Mouse (Mus musculus): ENCODE measurements around the gene 9430015G10Rik. TPM values are rescaled to one million over a fixed set of nuclear protein-coding genes. Genes with fewer than 3 reads are reported as not detected.

The 9430015G10Rik gene
- polyA plus RNA-seq, 1 experiment from 2014 or later = 81.2 TPM

DNA sequence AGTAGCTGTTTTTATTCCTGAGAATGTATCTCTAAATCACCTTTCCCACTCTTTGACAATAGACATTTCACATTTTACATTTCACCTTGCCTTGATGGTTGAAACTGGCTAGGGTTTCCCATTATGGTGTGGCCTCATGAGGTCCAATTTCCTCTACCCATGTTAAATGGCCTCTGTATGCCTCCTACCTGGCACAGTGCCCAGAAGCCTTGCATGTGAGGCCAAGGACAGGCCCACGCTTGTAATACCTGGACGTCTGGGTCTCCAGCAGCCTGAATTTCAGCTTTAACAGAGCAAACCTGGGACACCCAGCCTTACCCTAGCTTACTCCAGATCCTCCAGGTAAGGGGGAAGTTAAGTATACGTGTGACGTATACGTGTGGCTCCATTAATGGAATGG lies 26.4 kb upstream of the 9430015G10Rik start:
- H3K36me3 ChIP-seq (replicated peaks) = no peaks in the 10 kb centered on the region
- H3K4me3 ChIP-seq = no peak overlapping the region
- 94% methylated on average over 5 of the region's 5 CpGs for WGBS
- DNase-seq (ENCODE audit: extremely low spot score, low spot score) = no peak
- peaks cover 7% of the 10 kb centered on the region for H3K4me1 ChIP-seq
- peaks cover 5% of the 10 kb centered on the region for H3K27me3 ChIP-seq (ENCODE audit: poor library complexity, severe bottlenecking)
- no peak overlapping the region for H3K27ac ChIP-seq
- no peaks in the 10 kb centered on the region for H3K9me3 ChIP-seq

DNA sequence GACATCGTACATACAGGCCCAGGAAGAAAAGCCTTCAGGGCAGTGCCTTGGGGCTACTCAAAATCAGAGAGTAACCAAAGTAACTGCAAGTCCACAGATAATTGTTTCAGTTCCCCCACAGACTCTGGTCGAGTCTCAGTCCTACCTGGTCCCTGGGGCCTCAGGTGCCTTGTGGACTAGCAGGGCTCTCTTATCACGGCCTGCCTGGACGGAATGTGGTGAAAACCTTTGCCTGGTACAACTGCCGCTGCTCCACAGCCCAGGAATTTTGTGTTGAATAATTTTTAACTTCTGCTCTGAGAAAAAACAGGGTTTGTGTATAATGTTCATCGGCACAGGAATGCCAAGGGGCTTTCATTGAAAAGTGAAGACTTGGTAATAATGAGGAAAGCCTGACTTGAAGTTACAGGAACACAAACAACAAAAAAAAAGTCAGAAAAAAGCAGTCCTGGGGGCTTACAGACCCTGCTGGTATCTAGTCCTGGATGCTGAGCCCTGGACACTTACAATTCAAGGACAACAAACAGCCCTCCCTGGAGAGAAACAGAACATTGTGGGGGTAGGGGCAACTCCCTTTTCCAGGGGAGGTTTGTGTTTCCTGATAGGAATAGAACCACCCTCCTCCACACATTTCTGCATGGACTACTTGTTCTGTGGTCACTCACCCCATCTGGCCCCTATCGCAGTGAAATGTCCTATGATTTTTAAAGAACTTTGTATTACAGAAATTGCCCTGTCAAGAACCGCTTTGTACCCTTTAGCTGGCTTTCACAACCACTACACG lies 25.5 kb upstream of the 9430015G10Rik start:
- Histone ChIP-seq H3K4me3 (no peak overlapping the region), H3K4me1 (0 out of 2 replicates have a peak, but pooled peaks cover 5% of the 10 kb centered on the region), H3K36me3 (replicated peaks) (no peaks in the 10 kb centered on the region), H3K27me3 (ENCODE audit: poor library complexity, severe bottlenecking) (no peaks in the 10 kb centered on the region), H3K27ac (no peak overlapping the region), H3K9me3 (no peaks in the 10 kb centered on the region)
- DNase-seq (ENCODE audit: extremely low spot score, low spot score) = no peak
- 86% methylated on average over 9 of the region's 9 CpGs for WGBS

DNA sequence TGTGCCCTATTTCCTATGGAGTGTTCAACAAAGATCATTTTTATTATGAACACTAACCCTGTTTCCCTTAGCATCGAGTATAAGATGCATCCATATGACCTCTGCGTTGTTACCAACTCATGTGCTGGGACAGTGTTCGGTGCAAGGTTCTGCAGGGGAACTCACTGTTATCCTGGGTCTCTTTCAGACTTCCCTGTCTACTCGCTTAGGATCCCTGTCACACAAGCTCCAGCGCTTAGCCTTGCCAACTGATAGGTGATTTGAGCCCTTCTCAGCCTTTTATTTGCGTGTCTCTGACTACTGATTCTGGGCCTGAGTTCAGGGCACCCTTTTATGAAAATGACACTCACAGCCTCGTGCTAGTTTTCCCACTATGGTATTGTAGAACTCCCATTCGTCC lies 24.5 kb upstream of the 9430015G10Rik start:
- no peaks in the 10 kb centered on the region for H3K9me3 ChIP-seq
- H3K4me3 ChIP-seq = no peak overlapping the region
- DNase-seq (ENCODE audit: extremely low spot score, low spot score) = no peak
- H3K4me1 ChIP-seq = 0 out of 2 replicates have a peak, but pooled peaks cover 5% of the 10 kb centered on the region
- no peaks in the 10 kb centered on the region for H3K27me3 ChIP-seq (ENCODE audit: poor library complexity, severe bottlenecking)
- 86% methylated on average over 8 of the region's 8 CpGs for WGBS
- H3K36me3 ChIP-seq (replicated peaks) = no peaks in the 10 kb centered on the region
- no peak overlapping the region for H3K27ac ChIP-seq

DNA sequence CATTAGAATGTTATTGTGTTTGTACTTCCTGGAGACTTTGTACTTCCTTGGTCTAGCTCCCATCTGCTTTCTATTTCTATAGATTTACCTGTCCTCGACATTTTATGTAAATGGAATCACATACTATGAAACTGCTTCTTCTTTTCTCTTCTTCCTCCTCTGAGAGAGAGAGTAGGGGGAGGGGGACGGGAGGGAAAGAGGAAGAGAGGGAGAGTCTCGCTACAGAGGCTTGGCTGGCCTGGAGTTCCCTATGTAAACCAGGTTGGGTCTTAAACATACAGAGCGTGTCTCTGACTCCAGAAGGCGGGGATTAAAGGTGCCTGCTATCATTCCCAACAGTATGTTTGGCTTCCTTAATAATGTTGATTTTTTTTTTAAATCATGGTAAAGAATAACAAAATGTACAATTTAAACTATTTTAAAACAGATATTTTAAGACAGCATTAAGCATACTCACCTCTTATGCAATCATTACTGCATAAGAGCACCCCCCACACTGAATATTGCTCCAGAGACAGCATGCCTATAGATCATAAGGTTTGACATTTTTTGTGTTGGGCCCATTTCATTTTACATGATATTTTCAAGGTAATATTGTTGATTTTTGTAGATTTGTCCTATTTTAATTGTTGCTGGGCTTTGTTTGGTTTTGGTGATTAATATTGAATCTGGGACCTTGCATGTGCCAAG lies 22.2 kb upstream of the 9430015G10Rik start:
- Histone ChIP-seq H3K9me3 (no peaks in the 10 kb centered on the region), H3K4me3 (no peak overlapping the region), H3K36me3 (replicated peaks) (no peaks in the 10 kb centered on the region), H3K4me1 (0 out of 2 replicates have a peak, but pooled peaks cover 2% of the 10 kb centered on the region), H3K27ac (no peak overlapping the region), H3K27me3 (ENCODE audit: poor library complexity, severe bottlenecking) (no peaks in the 10 kb centered on the region)
- DNase-seq (ENCODE audit: extremely low spot score, low spot score) = no peak
- WGBS = 40% methylated on average over 5 of the region's 5 CpGs

DNA sequence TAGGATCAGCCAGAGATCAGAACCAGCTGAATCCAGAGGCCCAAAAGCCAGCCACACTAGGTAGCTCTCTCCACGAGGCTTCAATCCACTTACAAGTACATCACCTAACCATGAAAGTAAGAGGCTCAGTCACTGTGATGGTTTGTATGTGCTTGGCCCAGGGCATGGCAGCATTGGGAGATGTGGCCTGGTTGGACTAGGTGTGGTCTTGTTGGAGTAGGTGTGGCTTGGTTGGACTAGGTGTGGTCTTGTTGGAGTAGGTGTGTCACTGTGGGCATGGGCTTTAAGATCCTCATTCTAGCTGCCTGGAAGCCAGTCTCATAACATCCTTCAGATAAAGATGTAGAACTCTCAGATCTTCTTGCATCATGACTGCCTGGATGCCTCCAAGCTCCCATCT lies 18.5 kb upstream of the 9430015G10Rik start:
- Histone ChIP-seq H3K4me3 (no peak overlapping the region), H3K27me3 (ENCODE audit: poor library complexity, severe bottlenecking) (no peaks in the 10 kb centered on the region), H3K4me1 (no peaks in the 10 kb centered on the region), H3K9me3 (no peaks in the 10 kb centered on the region), H3K36me3 (replicated peaks) (no peaks in the 10 kb centered on the region), H3K27ac (no peak overlapping the region)
- DNase-seq (ENCODE audit: extremely low spot score, low spot score) = no peak
- 73% methylated on average over 1 of the region's 1 CpGs for WGBS

DNA sequence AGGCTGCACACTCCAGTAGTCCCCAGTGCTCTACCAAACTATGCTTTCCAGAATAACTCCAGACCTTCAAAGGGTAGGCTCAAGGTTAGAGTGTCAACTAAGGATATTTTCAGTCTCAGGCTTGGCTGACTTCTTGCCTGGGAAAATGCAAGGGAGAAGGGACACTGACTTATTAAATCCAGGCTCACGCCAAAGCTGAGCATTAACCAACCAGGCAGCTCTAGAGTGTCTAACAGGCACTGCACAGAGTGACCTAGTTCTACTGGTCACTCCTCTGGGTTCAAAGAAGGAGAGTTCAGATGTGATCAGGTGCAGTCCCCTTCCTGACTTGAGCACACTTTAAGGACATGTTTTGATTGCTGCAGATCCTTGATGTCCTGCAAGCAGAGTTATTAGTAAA lies 17.0 kb upstream of the 9430015G10Rik start:
- no peak for DNase-seq (ENCODE audit: extremely low spot score, low spot score)
- 85% methylated on average over 1 of the region's 1 CpGs for WGBS
- H3K4me3 ChIP-seq = no peak overlapping the region

DNA sequence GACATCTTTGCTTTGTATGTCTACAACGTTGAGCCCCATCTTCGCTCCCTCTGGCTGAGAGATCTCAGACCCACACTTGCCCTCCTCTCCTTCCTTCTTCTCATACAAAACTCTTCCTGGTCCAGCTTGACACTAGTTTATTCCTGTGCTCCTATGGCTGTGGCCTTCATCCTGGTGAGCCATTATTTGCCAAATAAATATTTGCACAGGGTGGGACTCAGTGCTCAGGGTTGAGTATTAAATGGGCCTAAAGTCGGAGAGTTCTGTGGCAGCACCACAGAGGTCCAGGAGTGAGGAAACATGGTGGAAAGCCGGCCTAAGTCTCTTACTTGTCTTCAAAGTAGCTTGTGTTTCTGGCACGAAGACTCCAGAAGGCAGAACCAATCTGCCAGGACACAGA lies 16.0 kb upstream of the 9430015G10Rik start:
- Histone ChIP-seq H3K27me3 (ENCODE audit: poor library complexity, severe bottlenecking) (no peaks in the 10 kb centered on the region), H3K4me3 (no peak overlapping the region), H3K36me3 (replicated peaks) (no peaks in the 10 kb centered on the region), H3K4me1 (peaks cover 8% of the 10 kb centered on the region; the same call in 1 of the 2 replicates), H3K27ac (no peak overlapping the region), H3K9me3 (no peaks in the 10 kb centered on the region)
- WGBS = 89% methylated on average over 5 of the region's 5 CpGs
- no peak for DNase-seq (ENCODE audit: extremely low spot score, low spot score)

More for the DNA sequence above, 17.0 kb upstream of the 9430015G10Rik start:
- Histone ChIP-seq H3K27me3 (ENCODE audit: poor library complexity, severe bottlenecking) (no peaks in the 10 kb centered on the region), H3K27ac (no peak overlapping the region), H3K9me3 (no peaks in the 10 kb centered on the region), H3K36me3 (replicated peaks) (no peaks in the 10 kb centered on the region), H3K4me1 (peaks cover 2% of the 10 kb centered on the region; the same call in 1 of the 2 replicates)

DNA sequence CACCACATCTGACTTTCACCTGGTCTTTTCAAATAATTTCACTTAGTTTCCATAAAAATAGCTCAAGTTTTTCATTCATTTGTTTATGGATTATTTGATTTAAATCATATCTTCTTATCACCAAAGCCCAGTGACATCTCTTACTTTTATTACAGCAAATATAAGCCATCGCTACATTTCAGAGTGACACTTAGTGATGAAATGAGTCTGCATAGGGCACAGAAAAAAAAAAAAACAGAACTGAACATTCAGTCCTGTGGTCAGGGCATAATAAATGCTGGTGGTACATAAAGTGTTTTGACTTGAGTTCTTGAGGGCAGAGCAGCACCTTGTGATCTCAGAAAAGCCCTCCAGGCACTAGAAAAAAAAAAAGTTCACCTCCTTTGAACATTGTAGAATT lies 13.6 kb upstream of the 9430015G10Rik start:
- Histone ChIP-seq H3K4me3 (no peak overlapping the region), H3K27me3 (ENCODE audit: poor library complexity, severe bottlenecking) (no peaks in the 10 kb centered on the region), H3K36me3 (replicated peaks) (no peaks in the 10 kb centered on the region), H3K4me1 (peaks cover 8% of the 10 kb centered on the region; the same call in 1 of the 2 replicates), H3K9me3 (no peaks in the 10 kb centered on the region), H3K27ac (no peak overlapping the region)
- WGBS = 93% methylated on average over 1 of the region's 1 CpGs
- no peak for DNase-seq (ENCODE audit: extremely low spot score, low spot score)

DNA sequence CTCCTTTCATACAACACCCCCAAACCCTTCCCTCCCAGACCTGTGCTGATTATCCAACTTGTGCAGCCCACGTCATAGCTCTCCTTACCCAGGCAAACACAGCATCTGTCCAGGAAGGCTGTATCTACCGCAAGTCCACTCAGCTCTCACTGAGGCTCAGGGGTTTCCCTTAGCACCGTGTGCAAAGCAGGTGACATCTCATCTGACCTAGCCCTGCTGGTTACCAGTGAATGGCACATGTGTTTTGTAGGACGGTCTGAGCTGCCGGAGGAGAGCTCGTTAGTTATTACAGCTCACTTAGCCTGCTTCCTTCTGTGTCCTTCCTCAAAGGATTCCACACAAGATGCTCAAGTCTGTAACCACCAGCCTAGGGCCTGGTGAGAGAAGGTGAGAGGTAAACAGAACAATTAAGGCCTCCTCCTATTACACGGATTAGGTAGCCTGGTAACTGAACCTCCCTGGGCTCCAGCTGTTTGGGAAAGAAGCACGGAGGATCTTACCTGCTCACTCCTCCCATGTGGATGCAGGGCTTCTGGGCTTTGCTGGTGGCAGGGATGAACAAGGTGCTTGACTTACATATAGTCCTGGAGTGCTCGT lies 11.9 kb upstream of the 9430015G10Rik start:
- H3K4me1 ChIP-seq = peaks cover 8% of the 10 kb centered on the region; the same call in 1 of the 2 replicates
- no peaks in the 10 kb centered on the region for H3K27me3 ChIP-seq (ENCODE audit: poor library complexity, severe bottlenecking)
- no peak for DNase-seq (ENCODE audit: extremely low spot score, low spot score)
- 0 out of 2 replicates have a peak overlapping the region, but pooled peaks have one; percentile 11 for H3K27ac ChIP-seq
- H3K9me3 ChIP-seq = no peaks in the 10 kb centered on the region
- no peaks in the 10 kb centered on the region for H3K36me3 ChIP-seq (replicated peaks)
- H3K4me3 ChIP-seq = no peak overlapping the region
- 54% methylated on average over 9 of the region's 9 CpGs for WGBS

DNA sequence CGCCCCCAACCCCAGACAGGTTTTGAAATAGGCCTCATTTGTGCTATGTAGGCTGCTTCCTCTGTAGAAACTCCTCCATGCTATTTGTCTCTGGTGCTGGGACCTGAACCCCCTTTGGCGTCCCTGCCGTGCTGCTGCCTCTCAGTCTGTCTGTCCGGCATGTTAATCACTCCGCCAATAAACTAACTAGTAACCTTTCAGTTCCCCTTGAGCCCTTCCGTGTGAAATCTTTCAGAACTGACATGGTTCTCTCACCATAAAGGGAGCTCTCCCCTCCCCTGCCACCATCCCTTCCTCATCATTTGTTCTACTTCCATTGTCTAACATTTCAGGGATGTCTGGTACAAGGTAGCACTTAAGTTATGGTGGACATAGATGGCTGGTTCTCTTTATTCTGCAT lies 10.4 kb upstream of the 9430015G10Rik start:
- Histone ChIP-seq H3K4me1 (peaks cover 8% of the 10 kb centered on the region; the same call in 1 of the 2 replicates), H3K9me3 (no peaks in the 10 kb centered on the region), H3K27ac (no peak overlapping the region), H3K36me3 (replicated peaks) (no peaks in the 10 kb centered on the region), H3K4me3 (no peak overlapping the region), H3K27me3 (ENCODE audit: poor library complexity, severe bottlenecking) (no peaks in the 10 kb centered on the region)
- DNase-seq (ENCODE audit: extremely low spot score, low spot score) = no peak
- WGBS = 78% methylated on average over 6 of the region's 6 CpGs

DNA sequence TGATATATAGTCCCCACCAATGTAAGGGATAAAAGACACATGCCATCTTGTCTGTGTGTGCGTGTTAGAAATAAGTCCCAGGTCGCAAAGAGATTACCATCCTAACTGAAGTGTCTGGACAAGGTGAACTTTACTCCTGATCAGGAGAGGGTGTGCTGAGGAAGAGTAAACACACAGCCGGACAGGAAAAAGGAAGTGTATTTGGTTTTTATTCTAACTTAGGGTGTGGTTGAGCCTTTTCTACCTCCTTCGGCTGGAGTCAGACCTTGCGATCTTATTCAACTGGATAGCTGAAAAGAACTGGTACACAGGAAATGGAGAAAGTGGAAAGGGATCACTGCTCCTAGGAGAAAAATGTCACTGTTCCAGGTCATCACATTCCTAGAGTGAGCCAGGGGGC lies 9.3 kb upstream of the 9430015G10Rik start:
- H3K27me3 ChIP-seq (ENCODE audit: poor library complexity, severe bottlenecking) = no peaks in the 10 kb centered on the region
- DNase-seq (ENCODE audit: extremely low spot score, low spot score) = no peak
- H3K27ac ChIP-seq = no peak overlapping the region
- H3K4me1 ChIP-seq = peaks cover 8% of the 10 kb centered on the region; the same call in 1 of the 2 replicates
- no peaks in the 10 kb centered on the region for H3K9me3 ChIP-seq
- no peak overlapping the region for H3K4me3 ChIP-seq
- WGBS = 92% methylated on average over 5 of the region's 5 CpGs
- H3K36me3 ChIP-seq (replicated peaks) = no peaks in the 10 kb centered on the region

DNA sequence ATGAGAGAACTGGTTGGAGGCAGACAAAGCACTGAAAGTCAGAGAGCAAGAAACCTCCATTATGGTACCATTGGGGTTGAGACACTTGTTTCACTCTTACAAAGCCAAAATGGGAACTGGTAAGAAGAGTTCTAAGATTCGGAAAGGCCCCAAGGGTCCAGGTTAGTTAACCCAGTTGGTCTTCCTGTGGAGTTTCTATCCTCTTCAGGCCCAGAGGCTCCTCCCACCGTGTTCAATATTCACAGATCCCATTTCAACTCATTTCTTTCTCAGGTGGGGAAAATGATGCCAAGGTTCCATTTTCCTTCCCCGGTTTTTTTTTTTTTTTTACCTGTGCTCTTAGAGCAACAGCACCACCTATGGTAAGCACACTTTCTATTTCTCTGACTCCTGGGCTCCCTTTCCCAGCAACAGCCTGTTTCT lies 8.3 kb upstream of the 9430015G10Rik start:
- H3K36me3 ChIP-seq (replicated peaks) = no peaks in the 10 kb centered on the region
- no peak for DNase-seq (ENCODE audit: extremely low spot score, low spot score)
- 43% methylated on average over 3 of the region's 3 CpGs for WGBS

DNA sequence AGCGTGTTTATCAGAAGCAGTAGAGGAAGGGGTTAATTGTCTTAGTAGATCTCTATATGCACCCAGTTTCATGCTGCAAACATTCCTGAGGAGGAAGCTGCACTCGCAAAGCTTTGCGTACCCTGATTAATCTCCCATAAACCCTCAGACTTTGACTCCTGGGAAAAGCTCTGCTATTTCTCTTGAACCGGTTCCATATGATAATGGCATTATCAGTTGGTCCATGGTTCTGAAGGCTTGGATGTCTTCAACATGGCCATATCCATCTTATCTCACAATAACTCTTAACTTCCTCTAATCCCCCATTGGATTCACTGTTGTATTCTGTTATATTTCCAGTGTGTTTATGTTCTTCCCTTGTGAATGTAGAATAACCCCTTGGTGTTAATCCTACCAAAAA lies 6.4 kb upstream of the 9430015G10Rik start:
- Histone ChIP-seq H3K9me3 (no peaks in the 10 kb centered on the region), H3K27ac (no peak overlapping the region), H3K27me3 (ENCODE audit: poor library complexity, severe bottlenecking) (no peaks in the 10 kb centered on the region), H3K4me1 (peaks cover under 1% of the 10 kb centered on the region; the same call in 1 of the 2 replicates), H3K4me3 (no peak overlapping the region), H3K36me3 (replicated peaks) (no peaks in the 10 kb centered on the region)
- WGBS = 84% methylated on average over 4 of the region's 4 CpGs
- DNase-seq (ENCODE audit: extremely low spot score, low spot score) = no peak

More for the DNA sequence above, 8.3 kb upstream of the 9430015G10Rik start:
- peaks cover 8% of the 10 kb centered on the region; the same call in 1 of the 2 replicates for H3K4me1 ChIP-seq
- H3K4me3 ChIP-seq = no peak overlapping the region
- H3K27ac ChIP-seq = no peak overlapping the region
- H3K9me3 ChIP-seq = no peaks in the 10 kb centered on the region
- H3K27me3 ChIP-seq (ENCODE audit: poor library complexity, severe bottlenecking) = no peaks in the 10 kb centered on the region

Measured in forebrain, embryonic 10.5 days (tissue).